Mouse (Mus musculus) mature B cell (primary cell): ENCODE data around the gene Insm1.

Experiments
- in situ Hi-C: fragments of 300-500 bp; cut with MboI; formaldehyde crosslinking; loops from 2 replicates; pipeline ENCODE4 v1.14.3; 2019

Gene Insm1

DNA sequence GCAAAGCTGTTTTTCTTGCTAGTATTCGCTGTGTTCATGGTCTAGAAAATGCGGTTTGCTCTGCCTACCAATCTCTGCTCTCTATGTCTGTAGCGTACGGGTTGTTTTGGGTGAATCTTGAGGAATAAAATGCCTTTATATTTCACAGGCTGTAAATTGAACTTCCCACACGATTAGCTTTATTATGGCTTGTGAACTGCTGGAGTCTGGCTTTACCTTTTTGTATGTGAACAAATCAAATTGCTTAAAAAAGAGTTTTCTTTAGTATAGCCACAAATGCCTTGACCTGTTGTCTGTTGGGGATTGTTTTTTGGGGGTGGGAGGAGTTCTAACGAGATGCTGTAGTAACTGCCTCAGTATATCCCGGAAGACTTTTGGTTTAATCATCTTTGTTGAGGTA lies 2.4 kb downstream of the Insm1 start:
- in situ Hi-C loops, result no loop called here

DNA sequence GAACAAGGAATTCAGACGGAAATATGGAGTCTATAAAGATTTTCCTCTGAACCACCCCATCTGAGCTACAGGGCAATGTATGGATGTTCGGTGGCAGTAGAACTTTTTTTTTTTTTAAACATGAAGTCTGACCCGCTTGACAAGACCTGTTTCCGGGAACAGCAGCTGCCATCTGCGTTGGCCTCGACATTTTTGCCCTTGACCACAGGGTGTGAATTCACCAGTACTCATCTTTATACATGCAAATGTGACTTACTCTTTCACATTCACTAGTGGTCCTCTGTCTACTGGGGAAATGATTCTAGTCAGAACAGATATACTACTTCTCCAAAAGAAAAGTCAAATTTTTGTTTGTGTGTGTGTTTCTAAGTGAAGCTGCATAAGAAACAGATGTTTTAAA lies 4.1 kb downstream of the Insm1 start:
- in situ Hi-C loops, result no loop called here

DNA sequence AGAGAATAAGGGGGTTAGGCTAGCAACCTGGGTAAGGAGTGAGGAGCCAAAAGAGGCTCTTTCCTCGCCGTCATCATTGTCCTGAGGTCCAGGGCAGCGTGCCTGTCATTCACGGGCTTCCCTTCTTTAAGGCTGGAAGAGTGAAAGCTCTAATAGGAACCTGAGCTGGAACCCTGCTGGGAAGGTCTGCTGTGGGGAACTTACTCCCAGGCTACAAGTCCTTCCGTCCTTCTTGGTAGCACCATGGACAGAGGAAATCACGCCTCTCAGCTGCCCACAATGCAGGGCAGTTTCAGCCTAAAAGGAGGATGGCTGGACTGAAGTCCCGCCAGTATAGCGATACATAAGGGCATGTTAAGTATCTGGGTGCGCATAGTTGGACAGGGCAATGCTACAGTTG lies 4.8 kb downstream of the Insm1 start:
- in situ Hi-C loops, result no loop called here

DNA sequence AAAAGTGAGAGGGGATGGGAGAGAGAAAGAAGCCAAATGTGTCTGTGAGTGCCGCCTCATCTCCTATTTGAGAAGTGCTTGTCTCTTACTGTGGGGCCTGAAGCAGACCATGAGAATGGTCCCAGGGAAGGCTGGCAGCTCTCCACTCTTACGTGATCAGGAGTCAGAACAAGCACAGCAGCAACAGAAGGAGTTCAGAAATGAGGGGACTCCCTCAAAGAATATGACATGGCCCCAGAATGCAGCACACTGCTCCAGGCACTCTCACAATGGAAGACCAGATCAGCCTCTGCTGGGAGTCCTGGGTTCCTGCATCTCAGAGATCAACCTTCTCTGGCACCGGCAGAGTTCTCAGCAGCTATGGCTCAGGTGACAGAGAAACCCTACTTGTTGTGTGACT lies 5.9 kb downstream of the Insm1 start:
- in situ Hi-C loops, result no loop called here

DNA sequence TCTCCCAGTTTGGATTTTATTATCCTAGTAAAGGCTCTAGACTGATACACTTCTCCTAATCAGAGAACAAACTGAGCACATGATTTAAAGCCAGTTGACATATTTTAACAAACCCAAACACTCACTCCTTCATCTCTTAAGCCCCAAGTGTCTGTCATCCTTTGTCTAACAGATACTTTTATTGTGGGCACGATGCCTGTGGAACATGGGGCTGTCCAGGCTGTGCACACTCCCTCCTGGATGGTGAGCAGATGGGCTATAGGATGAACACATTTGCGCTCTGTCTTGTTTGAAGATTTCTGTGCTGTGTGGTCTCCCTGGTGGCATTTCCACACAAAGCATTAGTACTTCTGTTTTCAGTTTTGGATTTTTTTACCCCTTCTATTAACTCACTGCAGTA lies 6.7 kb downstream of the Insm1 start:
- in situ Hi-C loops, result no loop called here

DNA sequence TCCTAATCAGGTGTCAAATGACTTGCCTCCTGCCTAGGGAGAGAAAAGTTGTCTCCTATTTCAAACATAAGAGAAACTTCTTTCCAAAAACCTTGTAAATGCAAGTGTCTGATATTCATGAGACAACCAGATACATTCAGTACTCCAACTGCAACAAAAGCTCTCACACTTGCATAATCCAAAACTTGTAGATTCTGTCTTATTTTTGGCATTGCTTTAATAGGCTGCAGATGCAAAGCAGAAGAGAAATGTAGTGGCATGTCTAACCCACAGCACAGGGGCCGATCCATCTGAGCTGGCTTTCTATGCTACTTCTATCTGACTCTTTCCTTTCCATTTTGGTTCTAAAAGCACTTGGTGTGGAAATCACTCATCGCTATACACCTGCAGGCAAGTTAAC lies 9.8 kb downstream of the Insm1 start:
- in situ Hi-C loops, result no loop called here

DNA sequence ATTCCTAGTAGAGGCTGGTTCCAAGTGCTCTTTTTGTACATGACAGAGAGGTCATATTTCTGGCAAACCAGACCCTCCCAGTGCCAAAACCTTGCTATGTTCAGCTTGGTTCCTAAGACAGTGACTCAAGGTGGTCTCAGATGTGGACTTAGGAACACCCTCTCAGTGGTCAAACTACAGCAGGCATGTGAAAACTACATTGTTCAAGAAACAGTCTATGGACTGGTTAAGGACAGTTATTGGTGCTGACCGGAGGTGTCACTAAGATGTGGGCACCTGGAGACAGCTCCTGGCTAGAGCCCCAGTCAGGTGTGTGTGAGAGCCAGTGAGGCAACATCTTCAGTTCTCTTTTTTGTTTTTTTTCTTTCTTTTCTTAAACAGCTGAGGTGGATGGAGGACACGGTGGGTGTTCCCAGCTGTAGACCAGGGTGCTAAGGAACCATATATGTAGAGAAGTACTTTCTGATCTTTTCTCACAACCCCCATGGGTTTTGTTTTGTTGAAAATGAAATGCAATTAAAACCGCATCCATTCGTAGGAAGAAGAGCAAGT lies 17.6 kb downstream of the Insm1 start:
- in situ Hi-C loops, result no loop called here

DNA sequence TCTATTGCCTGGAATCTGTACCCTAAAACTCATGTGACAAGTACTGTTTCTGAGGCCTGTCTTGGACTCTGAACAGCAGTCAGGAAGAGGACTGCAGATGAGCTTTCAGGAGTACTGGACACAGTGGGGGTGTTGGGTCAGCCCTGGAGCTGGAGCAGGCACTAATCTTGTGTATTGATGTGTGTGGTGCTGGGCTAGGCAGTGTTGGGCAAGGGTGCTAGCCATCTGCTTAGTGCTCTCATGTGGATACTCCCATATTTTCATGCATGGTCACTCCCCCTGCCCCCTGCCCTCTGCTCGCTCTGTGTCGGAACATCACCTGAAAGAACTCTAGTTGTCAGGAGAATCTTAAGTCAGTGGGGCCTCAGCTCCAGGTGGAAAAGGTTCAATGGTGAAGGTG lies 22.3 kb downstream of the Insm1 start:
- in situ Hi-C loops, result no loop called here

DNA sequence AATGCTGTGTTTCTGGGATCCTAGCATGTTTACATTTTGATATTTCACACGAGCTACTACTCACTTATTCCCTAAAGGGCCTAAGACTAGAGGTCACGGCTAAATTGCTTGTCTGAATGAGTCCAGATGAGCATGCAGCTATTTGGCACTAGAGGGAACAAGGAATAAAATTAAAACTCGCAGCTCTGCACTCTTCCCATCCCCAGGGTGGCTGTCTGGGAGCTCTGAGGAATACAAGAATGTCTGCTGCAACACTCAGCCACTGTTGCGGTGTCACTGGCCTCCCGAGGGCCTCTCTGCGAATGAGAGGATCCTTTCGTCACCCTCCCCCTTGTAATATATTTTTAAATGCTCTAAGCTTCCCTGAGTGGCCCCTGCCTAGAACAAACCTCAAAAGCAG lies 23.7 kb downstream of the Insm1 start:
- in situ Hi-C loops, result no loop called here

DNA sequence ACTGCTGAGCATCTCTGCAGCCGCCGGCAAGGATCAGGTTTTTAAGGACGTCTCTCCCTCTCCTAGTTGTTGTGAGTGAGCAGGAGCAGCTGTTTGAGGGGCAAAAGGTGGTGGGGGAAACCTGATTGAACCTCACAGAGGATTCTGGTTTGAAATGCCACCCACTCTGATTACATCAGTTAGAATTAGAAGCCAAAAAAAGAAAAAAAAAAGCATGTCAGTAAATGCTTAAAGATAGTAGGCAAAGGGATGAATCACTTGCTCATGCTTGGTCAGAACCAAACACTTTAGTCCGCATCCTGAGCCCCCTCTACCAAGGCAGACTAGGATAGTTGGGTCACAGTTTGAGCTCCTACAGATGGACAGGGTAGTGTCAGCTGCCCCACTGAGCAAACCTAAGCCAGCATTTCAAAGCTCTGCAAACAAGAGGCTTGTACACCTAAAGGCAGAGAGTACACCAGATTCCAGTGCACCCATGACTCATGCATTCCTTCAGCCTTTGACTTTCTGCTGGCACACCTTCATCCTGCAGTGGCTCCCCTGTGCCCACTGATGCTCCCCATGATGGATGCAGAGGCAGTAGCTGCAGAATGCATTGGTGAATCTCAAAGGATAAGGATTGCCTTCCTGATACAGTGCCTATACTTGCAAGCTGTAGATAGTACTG lies 24.8 kb downstream of the Insm1 start:
- in situ Hi-C loops, result no loop called here

DNA sequence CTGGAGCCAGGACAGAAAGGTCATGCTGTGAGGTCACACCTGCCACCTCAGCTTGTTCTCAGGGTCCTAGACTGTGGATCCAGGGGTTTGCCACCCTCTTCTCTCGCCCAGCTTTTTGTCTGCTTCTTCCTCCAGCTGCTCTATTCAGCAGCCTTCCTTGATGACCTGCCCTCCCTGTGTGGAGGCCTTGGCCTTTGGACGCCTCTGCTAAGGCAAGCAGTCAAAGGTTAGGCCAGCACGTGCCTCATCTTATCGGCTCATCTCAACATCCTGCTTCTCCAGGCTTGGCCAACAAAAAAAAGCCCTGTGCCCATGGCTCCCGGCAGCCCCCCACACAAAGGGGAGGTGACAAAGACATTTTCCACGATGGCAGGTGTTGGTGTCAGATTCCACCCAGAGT lies 25.9 kb downstream of the Insm1 start:
- in situ Hi-C loops, result no loop called here

DNA sequence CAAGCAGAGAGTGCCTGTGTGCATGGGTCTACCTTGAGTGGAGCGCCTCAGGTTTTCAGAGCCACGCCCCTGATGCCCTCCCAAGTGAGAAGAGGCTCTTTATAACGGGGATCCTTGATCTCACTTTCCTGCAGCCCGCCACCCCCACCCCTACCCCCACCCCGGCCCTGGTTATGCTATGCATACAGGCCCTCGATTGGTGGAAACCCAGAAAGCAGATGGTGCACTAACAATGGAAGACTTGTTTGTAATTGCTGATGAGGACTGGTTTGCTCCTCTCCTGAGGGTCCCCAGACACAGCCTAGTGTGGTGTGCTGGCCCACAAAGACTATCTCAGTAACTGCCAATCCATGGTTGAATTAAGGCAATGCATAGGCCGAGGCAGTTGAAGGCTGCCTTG lies 27.3 kb downstream of the Insm1 start:
- in situ Hi-C loops, result no loop called here

DNA sequence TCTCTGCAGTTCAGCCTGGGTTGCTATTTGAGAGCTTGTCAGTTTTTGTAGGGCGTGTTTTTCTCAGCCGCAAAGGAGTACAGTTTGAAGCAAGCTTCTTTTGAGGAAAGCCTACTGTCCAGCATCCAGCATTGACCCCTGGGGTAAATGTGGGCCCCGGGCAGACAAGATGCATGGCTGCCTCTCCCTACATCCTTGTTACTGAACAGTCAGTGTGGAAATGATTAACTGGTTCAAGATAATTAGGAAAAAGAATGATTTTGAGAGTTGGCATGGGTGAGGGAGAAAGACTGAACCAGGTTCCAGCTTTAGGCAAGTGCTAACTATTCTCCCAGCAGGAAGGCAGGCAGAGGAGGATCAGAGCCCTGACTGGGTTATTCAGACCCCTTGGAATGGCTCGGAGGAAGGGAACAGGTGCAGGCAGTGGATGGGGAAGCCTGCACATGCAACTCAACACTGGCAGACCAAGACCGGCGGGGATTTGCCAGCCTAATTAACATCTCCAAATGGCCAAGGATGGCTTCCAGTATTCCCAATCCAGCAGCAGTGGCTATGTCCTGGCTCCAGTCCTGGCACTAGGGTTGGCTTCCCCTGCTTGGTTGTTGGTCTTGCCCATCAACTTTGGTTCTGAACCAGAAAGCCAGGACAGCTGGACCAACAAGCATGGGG lies 28.6 kb downstream of the Insm1 start:
- in situ Hi-C loops, result no loop called here

DNA sequence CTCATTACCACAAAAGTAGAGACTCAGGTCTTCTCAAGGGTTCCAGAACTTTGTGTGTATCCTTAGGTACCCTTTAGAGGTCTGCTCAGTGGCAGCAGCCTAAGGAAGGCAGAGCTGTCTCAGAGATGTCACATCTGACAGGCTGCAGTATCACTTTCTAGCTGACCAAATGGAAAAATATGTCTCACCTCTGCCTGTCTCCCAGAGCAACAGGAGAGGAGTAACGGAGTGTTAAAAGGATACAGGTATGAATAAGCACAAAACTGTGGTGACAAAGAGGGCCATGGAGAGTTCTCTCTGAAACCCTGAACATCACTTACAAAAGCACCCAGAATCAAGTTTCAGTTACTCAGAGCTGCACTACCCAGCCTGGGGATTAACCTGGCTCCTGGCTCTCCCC lies 32.7 kb downstream of the Insm1 start:
- in situ Hi-C loops, result no loop called here

DNA sequence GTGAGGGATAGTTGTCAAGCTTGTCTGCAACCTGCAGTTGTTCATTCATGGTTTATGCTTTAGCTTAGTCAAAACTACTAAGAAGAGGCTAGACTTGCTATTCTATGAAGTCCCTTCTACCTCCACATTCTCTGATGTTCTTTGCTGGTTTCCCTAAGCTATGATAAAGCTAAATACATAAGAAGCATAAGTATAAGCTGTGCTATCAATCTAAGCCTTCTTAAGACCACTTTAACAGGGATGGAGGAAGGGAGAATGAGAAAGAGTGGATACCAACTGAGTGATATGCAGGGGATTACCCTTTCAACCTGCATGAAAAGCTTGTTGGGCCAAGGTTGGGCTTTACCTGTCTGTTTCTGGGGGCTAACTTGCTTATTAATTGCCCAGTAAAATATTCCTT lies 33.9 kb downstream of the Insm1 start:
- in situ Hi-C loops, result no loop called here

DNA sequence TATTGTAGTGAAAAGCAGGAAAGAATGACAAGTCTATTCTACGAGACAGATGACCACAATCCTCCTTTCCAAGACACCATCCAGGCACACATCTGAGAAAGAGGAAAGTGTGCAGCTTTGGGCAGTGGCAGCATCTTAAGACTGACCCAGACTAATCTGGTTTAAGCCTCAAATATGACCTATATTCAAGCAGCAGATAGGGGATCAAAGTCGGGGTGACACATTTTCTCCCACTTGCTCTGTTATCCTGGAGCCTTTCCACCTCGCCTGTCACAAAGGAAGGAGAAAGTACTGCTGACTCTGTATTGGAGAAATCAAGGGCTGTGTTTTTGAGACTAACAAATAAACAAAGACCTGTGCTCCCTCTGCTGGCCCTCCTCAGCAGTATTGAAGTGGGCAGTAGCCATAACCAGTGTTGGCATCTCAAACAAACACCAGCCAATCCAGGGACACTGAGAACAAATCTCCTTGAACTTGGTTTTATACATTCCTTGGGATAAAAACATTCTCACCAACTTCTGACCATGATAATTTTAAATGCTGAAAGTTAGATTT lies 34.7 kb downstream of the Insm1 start:
- in situ Hi-C loops, result no loop called here

DNA sequence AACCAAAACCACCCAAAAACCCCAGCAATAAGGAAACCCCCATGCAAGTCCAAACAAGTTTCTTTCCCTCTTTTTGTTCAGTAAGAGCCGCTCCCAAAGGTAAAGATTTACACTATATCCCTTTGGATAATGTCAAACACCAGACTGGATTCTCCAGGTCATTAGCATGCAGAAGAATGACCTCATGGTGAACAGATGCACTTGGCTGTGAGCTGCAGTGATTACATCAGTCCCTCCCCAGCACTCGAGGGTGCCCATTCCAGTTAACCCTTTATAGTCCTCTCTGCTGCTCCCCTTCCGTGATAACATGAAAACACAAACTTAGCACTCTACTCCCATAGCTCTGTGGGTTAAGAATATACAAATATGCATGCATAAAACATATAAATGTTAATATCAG lies 35.3 kb downstream of the Insm1 start:
- in situ Hi-C loops, result no loop called here

DNA sequence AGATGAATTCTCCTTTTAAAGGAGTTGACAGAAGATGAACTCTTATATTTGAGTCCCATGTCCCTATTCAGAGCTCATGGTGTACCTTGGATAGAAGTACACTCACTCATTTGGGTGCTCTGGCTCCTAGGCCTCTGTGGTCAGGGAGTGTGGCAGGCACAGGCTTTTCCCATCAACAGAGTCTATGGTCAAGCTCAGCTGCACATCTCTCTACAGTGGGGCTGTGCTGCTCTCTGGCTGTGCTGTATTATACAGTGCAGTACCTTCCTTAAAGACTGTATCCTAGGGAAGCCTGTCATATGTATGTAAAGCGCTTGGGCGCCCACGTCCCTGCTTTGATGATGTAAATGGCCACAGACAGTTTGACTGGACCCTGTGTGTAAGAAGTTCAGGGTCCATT lies 35.9 kb downstream of the Insm1 start:
- in situ Hi-C loops, result no loop called here

DNA sequence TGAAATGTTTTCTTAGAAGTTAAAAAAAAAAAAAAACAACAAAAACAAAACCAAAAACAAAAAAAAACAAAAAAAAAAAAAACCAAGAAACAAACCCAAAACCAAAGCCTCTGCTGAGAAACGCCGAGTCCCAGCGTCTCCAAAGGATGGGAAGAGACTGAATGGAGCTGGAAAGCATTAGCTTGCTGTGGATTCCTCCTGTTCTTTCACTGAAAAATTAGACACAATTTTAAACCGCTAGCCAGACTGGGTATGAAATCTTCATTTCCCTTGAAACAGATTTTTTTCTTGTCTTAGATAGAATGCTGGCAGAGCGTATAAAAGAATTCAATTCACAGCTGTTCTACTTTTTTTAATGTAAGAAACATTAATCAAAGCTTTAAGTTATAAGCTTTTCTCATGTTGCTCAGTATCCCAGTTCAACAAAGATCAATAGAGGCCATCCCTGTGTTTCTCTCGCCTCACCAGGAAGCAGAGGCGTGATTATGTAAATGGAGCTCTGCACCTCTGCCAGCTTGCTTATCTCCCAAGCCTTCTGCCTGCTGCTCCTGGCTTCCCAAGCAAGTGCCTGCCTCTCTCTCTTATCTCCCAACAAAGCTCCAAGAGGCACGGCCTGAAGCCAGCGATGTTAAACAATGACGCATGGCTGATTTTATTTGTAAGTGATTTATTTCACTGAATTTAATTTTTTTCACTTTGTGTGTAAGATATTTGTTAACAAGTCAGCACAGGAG lies 37.2 kb downstream of the Insm1 start:
- in situ Hi-C loops, result no loop called here

DNA sequence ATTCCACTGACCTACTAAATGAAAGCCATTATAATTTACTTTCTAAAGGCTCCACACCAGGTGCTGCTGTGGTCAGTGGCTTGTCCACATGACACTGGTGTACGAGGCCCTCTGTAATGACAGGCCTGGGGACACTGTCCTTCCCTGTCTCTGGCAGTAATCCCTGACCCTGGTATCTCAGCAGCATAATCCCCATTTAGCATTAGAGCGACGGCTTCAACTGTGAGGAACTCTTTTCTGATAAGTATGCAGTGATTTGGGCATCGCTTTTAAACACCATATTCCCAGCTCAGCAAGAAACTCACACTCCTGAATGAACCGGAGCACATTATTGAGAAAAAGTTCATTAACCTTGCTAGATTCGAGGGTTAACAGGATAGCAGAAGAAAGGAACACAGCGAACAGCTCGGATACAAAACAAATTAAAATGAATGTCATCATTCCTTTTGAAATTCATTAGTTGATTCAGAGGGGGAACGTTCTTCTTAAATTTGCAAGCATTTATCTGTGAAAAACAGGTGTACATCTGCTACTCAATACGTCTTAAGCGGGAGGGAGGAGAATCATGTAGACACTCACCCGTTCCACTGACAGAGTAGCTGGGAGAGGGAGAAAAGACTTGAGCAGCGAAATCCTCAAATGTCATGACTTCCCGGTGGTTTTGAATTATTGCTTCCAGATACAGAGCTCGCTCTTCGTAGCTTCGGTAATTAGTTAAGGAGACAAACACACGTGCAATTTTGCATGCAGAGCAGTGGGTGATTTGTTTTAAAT lies 38.3 kb downstream of the Insm1 start:
- in situ Hi-C loops, result no loop called here

DNA sequence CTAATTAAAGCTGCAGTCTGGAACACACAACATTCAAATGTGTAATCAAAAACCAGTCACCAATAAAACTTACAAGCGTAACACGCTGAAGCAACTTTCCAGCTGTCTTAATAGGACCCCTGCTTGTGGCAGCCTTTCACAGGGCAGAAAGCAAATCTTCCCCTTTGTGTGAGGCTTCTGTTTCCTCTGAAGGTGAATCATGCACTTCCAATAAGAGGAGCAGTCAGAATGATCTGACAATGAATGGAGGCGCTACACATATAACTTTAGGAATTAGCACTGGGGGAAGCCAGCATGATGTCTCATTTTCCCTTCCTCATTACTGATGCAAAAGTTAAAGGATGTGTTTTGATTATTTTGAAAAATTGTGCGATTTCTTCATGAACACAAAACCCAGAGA lies 39.4 kb downstream of the Insm1 start:
- in situ Hi-C loops, result no loop called here

DNA sequence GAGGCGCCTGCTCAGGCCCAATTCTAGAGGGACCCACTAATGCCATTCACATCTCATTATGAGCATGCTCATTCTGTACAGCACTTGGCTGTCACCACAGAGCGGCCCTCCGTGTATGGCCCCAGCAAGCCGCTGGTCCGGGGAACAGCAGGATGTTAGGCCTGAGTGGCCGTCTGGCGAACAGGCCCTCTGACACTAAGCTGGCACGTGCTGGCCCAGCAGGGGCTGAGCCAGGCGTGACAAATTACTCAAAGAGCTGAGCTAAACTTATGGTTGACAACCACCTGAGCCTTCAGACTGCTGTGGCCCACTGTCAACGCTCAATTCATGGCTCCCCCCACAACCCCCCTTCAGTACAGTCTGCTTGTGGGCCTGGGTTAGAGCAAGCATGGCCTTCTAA lies 40.5 kb downstream of the Insm1 start:
- in situ Hi-C loops, result no loop called here
